Mouse (Mus musculus): Measurements from ENCODE around the gene Gm10340. TPM values are rescaled to one million over a fixed set of nuclear protein-coding genes. Genes with fewer than 3 reads are reported as not detected.
"Not testable (repeated sequence)": the region's sequence is repeated elsewhere in the genome, so short reads cannot be mapped to it uniquely, and the experiment has no call there.

Gene Gm10340
- not detected for total RNA-seq (2021)
- long read RNA-seq, experiment 1: 0 reads
- long read RNA-seq, experiment 2: 0 reads

DNA sequence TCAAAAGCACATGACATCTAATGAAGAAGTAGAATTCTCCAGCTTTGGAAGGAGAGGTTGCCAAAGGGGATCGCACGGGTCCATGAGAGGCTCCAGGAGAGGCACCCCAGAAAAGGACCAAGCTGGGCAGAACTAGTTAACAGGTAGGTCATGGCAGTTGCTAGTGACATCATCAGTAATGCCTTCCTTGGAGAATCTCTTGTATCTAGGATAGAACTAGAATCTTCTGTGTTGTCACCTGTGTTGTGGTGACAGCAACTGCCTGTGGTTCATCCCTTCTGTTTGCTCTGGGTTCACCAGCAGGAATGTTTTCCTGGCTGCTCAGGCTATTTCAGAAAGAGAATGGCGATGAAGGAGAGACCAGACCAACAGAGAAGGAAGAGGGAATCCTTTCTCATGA lies at the start of gene Gm10340:
Gene Gm10340, plus strand, starts transcription at position 301 of the 400 bp plus-strand sequence.
- DNase-seq (ENCODE audit: low spot score in 2 of 2): not testable (repeated sequence)

GRCm38 (mm10) chr14:3116051-3116450 lies 17.7 kb upstream of the Gm10340 start:
- DNase-seq (ENCODE audit: low spot score in 2 of 2): not testable (repeated sequence)

- not testable (repeated sequence) for DNase-seq (ENCODE audit: low spot score in 2 of 2)
Measured at GRCm38 (mm10) chr14:3187955-3188354, 54.2 kb downstream of the Gm10340 start, which contains the start of gene Gm5795. Gm5795 (plus strand) TSS chr14:3188255.

Other genes with a start within 250 kb of the Gm10340 start
- gene Gm2888, start 104.0 kb upstream of the Gm10340 start, total RNA-seq (2021): not detected
- under 1 TPM; 0.59 to 0.99 TPM for gene Gm2897, start 84.7 kb upstream of the Gm10340 start, total RNA-seq (2021)
- not detected for gene Gm5795, start 54.3 kb downstream of the Gm10340 start, total RNA-seq (2021)
- 1 to 10 TPM; 1.1 to 1.6 TPM for gene D830030K20Rik, start 74.5 kb downstream of the Gm10340 start, total RNA-seq (2021)
- gene Gm2956, start 198.6 kb downstream of the Gm10340 start, total RNA-seq (2021): not detected

All from adrenal gland, postnatal 4 days (tissue).